Mouse (Mus musculus): ENCODE measurements around the gene Nsun7.

DNA sequence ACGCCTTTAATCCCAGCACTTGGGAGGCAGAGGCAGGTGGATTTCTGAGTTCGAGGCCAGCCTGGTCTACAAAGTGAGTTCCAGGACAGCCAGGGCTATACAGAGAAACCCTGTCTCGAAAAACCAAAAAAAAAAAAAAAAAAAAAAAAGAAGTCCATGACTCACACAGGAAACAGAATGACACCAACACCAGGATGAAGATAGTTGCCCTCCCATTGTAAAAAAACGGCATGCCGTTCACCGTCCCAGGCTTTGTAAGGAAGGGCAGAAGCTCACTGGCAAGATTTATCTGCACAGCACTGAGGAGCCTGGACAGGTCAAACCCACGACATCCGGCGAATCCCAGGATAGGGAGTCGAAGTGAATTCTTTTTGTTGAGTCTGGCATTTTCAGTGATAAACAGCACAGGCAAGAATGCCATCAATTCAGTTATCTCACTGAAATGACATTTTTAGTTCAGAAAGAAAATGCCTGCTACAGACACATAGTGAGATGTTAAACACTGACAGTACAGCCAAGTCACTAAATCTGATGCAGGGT, 13.7 kb upstream of the Nsun7 start:
- TF ChIP-seq EP300 (IDR thresholded peaks at IDR 0.05; ENCODE audit: low read depth in 1 of 2, low read length in 2 of 2) = no peak
- TF ChIP-seq ELF1 (IDR thresholded peaks at IDR 0.05; ENCODE audit: low read depth, low read length) = no peak
- TF ChIP-seq BHLHE40 (IDR thresholded peaks at IDR 0.05; ENCODE audit: borderline replicate concordance, low read depth, low read length) = no peak
- no peak for TF ChIP-seq KAT2A (conservative IDR thresholded peaks at IDR 0.05; ENCODE audit: low read depth, low read length)
- TF ChIP-seq CHD1 (IDR thresholded peaks at IDR 0.05; ENCODE audit: low read depth, low read length) = no peak
- TF ChIP-seq TCF12 (IDR thresholded peaks at IDR 0.05; ENCODE audit: low read depth, low read length) = no peak
- no peak for TF ChIP-seq ZKSCAN1 (IDR thresholded peaks at IDR 0.05; ENCODE audit: low read depth, low read length)
- TF ChIP-seq CTCF (IDR thresholded peaks at IDR 0.05 in 2 of 3, conservative IDR thresholded peaks at IDR 0.05 in 1 of 3; ENCODE audit: control insufficient read depth in 1 of 3, insufficient read depth in 1 of 3, low read depth in 2 of 3, low read length in 3 of 3, poor library complexity in 1 of 3, severe bottlenecking in 1 of 3) = no peak
- TF ChIP-seq ZNF384 (IDR thresholded peaks at IDR 0.05; ENCODE audit: low read depth, low read length) = no peak
- no peak for TF ChIP-seq GABPA (IDR thresholded peaks at IDR 0.05; ENCODE audit: low read depth, low read length)
- no peak for TF ChIP-seq USF2 (IDR thresholded peaks at IDR 0.05; ENCODE audit: borderline replicate concordance in 1 of 2, insufficient read depth in 1 of 2, low read depth in 1 of 2, low read length in 2 of 2)

Measured in MEL (cell line).